Mouse (Mus musculus) spleen, adult 2 months (tissue): ENCODE results near the gene Limd1.

Experiments
- CTCF ChIP-seq: fragments of 200-500 bp; IDR thresholded peaks from 2 replicates; pipeline ENCODE4 v1.5.1; 2011; ENCODE audit warnings: mild to moderate bottlenecking, inconsistent platforms; ENCODE audit not compliant: insufficient read depth, insufficient read length, insufficient replicate concordance; ENCODE audit errors: extremely low read depth
- POLR2A ChIP-seq: fragments of 200-500 bp; IDR thresholded peaks from 2 replicates; pipeline ENCODE4 v1.6.1; 2011; ENCODE audit warnings: low read depth, low read length, inconsistent platforms

DNA sequence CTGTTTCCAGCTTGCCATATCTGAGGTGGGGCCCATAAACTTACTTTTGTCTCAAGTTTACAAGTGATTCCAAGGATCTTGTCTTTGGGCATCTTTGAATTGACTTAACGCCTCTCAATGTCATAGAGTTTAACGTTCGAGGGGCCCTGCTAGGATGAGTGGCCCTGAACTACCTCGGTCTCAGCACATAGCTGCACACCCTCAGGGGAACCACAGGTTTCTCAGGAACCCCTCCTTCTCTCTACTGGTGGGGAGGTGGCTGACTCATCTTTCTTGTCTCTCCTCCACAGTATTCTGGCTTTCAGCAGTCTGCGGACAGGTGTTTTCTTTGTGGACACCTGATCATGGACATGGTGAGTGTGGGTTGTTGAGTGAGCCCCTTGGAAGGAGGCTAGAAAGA, 32.4 kb downstream of the Limd1 start:
- TF ChIP-seq CTCF (no peak), POLR2A (no peak)
